ENCODE assay signal across 22 mouse cellular contexts in the genomic region with DNA sequence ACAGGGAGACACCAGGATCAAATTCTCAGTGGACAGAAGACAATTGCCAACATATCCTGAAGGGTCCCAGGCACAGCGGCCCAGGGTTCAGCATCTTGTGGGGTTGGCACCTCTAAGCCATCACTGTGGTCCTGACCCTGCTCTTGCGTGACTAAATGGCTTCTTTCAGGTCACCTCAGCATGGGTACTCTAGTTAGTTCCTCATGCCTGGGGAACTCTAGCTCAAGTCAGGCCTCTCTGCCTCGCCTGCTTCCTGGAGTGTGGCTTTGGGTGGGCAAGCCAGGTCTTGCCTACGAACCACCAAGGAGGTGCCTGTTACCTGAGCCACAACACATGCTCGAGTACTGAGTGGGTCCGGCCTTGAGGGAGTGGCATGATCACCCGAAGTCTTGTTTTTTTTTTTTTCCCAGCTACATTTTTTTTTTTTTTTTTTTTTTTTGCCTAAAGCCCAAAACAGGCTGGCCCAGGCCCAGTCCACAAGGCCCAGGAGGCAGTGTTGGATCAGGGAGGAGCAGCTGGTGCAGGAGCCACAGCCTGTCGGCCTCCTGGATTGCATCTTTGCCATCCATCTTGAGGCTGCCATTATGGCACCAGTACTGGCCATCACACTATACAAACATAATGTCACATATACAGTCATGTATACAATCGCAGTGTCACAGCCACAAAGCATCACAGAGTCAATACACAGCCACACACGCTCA. TPM values are rescaled to one million over a fixed set of nuclear protein-coding genes. Genes with fewer than 3 reads are reported as not detected.
DNase-seq lines count a peak whose midpoint lies in the region; ATAC-seq and TF ChIP-seq lines count a peak whose summit lies in the region.
"Had no signal": no experiment of that assay in that cellular context is flagged by ENCODE, and none has a peak within 500 bp of the region (broad histone marks: within the 10 kb centered on the region; RNA-seq: fewer than 3 reads in every experiment).

No protein-coding gene starts in this region.

- ATAC-seq in midbrain, embryonic 12.5 days (ENCODE audit: low FRiP score, low read depth), result 0 out of 2 replicates have a peak, but pooled peaks have one; percentile 20
- ATAC-seq in midbrain, postnatal 0 days (ENCODE audit: low FRiP score), result no peak
- ATAC-seq in embryonic facial prominence, embryonic 15.5 days (ENCODE audit: insufficient number of reproducible peaks, low FRiP score, low TSS enrichment, low read depth), result 0 out of 2 replicates have a peak, but pooled peaks have one; percentile 35
- peak; percentile 26; the same call in 1 of the 2 replicates for ATAC-seq in stomach, embryonic 16.5 days (ENCODE audit: insufficient read depth, low FRiP score)
- no peak for ATAC-seq in heart, embryonic 11.5 days (replicated peaks; ENCODE audit: insufficient number of reproducible peaks, low FRiP score, low TSS enrichment)
- ATAC-seq: CD4-positive, CD25-positive, alpha-beta regulatory T cell, adult 4 months had no signal

- no peak for DNase-seq in midbrain, postnatal 0 days (ENCODE audit: low spot score)
- DNase-seq in MEL (ENCODE audit: low read depth, low spot score), result peak; percentile 22
- no peak for DNase-seq in right cerebral cortex, adult 18-20 months
- DNase-seq in gastrocnemius, adult 18-20 months (ENCODE audit: low spot score), result no peak
- DNase-seq: cerebellum, adult 9-11 months; gastrocnemius, postnatal 14 days; kidney, adult 18-20 months; kidney, postnatal 36 days; thymus, postnatal 14 days had no signal

- H3K9ac ChIP-seq in midbrain, embryonic 12.5 days (replicated peaks), result no peak overlapping the region
- no peak overlapping the region for H3K9ac ChIP-seq in midbrain, postnatal 0 days (replicated peaks; ENCODE audit: low read length, poor library complexity, severe bottlenecking)
- H3K9ac ChIP-seq in MEL (ENCODE audit: control insufficient read depth, low read depth, low read length, poor library complexity, severe bottlenecking), result no peak overlapping the region
- no peak overlapping the region for H3K9ac ChIP-seq in embryonic facial prominence, embryonic 15.5 days
- H3K9ac ChIP-seq in stomach, embryonic 16.5 days (ENCODE audit: low read length), result no peak overlapping the region; the same call in 1 of the 2 replicates
- no peak overlapping the region for H3K9ac ChIP-seq in heart, embryonic 11.5 days (ENCODE audit: low read depth, low read length)
- H3K9ac ChIP-seq: forebrain, embryonic 15.5 days; heart, embryonic 15.5 days; hindbrain, embryonic 13.5 days; liver, embryonic 15.5 days had no signal

- no peak overlapping the region for H3K4me2 ChIP-seq in midbrain, embryonic 12.5 days (replicated peaks)
- H3K4me2 ChIP-seq in midbrain, postnatal 0 days (ENCODE audit: low read depth, low read length, poor library complexity, severe bottlenecking), result no peak overlapping the region
- no peak overlapping the region for H3K4me2 ChIP-seq in embryonic facial prominence, embryonic 15.5 days (replicated peaks)
- no peak overlapping the region for H3K4me2 ChIP-seq in stomach, embryonic 16.5 days (ENCODE audit: low read depth, low read length)
- H3K4me2 ChIP-seq in heart, embryonic 11.5 days, result no peak overlapping the region
- H3K4me2 ChIP-seq: forebrain, embryonic 15.5 days; heart, embryonic 15.5 days; hindbrain, embryonic 13.5 days; liver, embryonic 15.5 days had no signal

- no peaks in the 10 kb centered on the region for H3K36me3 ChIP-seq in midbrain, embryonic 12.5 days
- H3K36me3 ChIP-seq in midbrain, postnatal 0 days (ENCODE audit: insufficient read depth, low read length), result no peaks in the 10 kb centered on the region
- peaks cover 0 to 14% of the 10 kb centered on the region in 2 experiments; a peak in 2 of 4 replicates for H3K36me3 ChIP-seq in MEL (ENCODE audit: control insufficient read depth in 1 of 2, insufficient read depth in 2 of 2, low read length in 2 of 2)
- H3K36me3 ChIP-seq in embryonic facial prominence, embryonic 15.5 days, result no peaks in the 10 kb centered on the region
- no peaks in the 10 kb centered on the region for H3K36me3 ChIP-seq in stomach, embryonic 16.5 days (ENCODE audit: control insufficient read depth, insufficient read depth, low read length)
- no peaks in the 10 kb centered on the region for H3K36me3 ChIP-seq in heart, embryonic 11.5 days (ENCODE audit: control insufficient read depth, insufficient read depth, low read length)
- H3K36me3 ChIP-seq: forebrain, embryonic 15.5 days; heart, embryonic 15.5 days; hindbrain, embryonic 13.5 days; liver, embryonic 15.5 days had no signal

- TF ChIP-seq POLR2A in MEL (IDR thresholded peaks at IDR 0.05; ENCODE audit: control insufficient read depth in 1 of 2, insufficient read depth in 1 of 2, low read depth in 1 of 2, low read length in 2 of 2, poor library complexity in 1 of 2), result no peak

- no peaks in the 10 kb centered on the region for H3K4me1 ChIP-seq in midbrain, embryonic 12.5 days
- no peaks in the 10 kb centered on the region for H3K4me1 ChIP-seq in midbrain, postnatal 0 days (ENCODE audit: insufficient read depth, low read length)
- peaks cover 0 to 29% of the 10 kb centered on the region in 2 experiments; a peak in 3 of 4 replicates for H3K4me1 ChIP-seq in MEL (ENCODE audit: control insufficient read depth in 1 of 2, insufficient read depth in 2 of 2, low read length in 2 of 2)
- H3K4me1 ChIP-seq in embryonic facial prominence, embryonic 15.5 days, result peaks cover 7% of the 10 kb centered on the region
- H3K4me1 ChIP-seq in stomach, embryonic 16.5 days (ENCODE audit: control insufficient read depth, insufficient read depth, low read length), result no peaks in the 10 kb centered on the region; the same call in 1 of the 2 replicates
- no peaks in the 10 kb centered on the region for H3K4me1 ChIP-seq in heart, embryonic 11.5 days (ENCODE audit: control insufficient read depth, insufficient read depth, low read length)
- H3K4me1 ChIP-seq: forebrain, embryonic 15.5 days; heart, embryonic 15.5 days; hindbrain, embryonic 13.5 days; liver, embryonic 15.5 days had no signal

- no peak overlapping the region for H3K27ac ChIP-seq in midbrain, embryonic 12.5 days (replicated peaks)
- no peak overlapping the region for H3K27ac ChIP-seq in midbrain, postnatal 0 days (ENCODE audit: low read depth, low read length)
- no peak overlapping the region for H3K27ac ChIP-seq in MEL (ENCODE audit: control insufficient read depth, low read depth, low read length)
- H3K27ac ChIP-seq in embryonic facial prominence, embryonic 15.5 days (replicated peaks), result peak overlapping the region; percentile 28
- peak overlapping the region; percentile 78; the same call in 1 of the 2 replicates for H3K27ac ChIP-seq in stomach, embryonic 16.5 days (ENCODE audit: low read length)
- no peak overlapping the region for H3K27ac ChIP-seq in heart, embryonic 11.5 days (ENCODE audit: low read depth, low read length)
- H3K27ac ChIP-seq: forebrain, embryonic 15.5 days; heart, embryonic 15.5 days; hindbrain, embryonic 13.5 days; liver, embryonic 15.5 days had no signal

- 84% methylated on average over 10 of the region's 10 CpGs for WGBS in midbrain, embryonic 12.5 days
- WGBS in midbrain, postnatal 0 days, result 81% methylated on average over 10 of the region's 10 CpGs
- 59% methylated on average over 10 of the region's 10 CpGs for WGBS in embryonic facial prominence, embryonic 15.5 days
- 71% methylated on average over 10 of the region's 10 CpGs for WGBS in stomach, embryonic 16.5 days
- 80% methylated on average over 10 of the region's 10 CpGs for WGBS in heart, embryonic 11.5 days (ENCODE audit: insufficient replicate concordance)

- TF ChIP-seq RAD21 in MEL (IDR thresholded peaks at IDR 0.05; ENCODE audit: low read depth, low read length), result no peak

- H3K9me3 ChIP-seq in midbrain, embryonic 12.5 days, result no peaks in the 10 kb centered on the region
- no peaks in the 10 kb centered on the region for H3K9me3 ChIP-seq in midbrain, postnatal 0 days (ENCODE audit: low read length)
- H3K9me3 ChIP-seq in MEL (replicated peaks; ENCODE audit: insufficient read depth, low read length), result no peaks in the 10 kb centered on the region
- H3K9me3 ChIP-seq in embryonic facial prominence, embryonic 15.5 days (replicated peaks), result no peaks in the 10 kb centered on the region
- H3K9me3 ChIP-seq in stomach, embryonic 16.5 days (replicated peaks; ENCODE audit: control insufficient read depth, low read length), result no peaks in the 10 kb centered on the region
- no peaks in the 10 kb centered on the region for H3K9me3 ChIP-seq in heart, embryonic 11.5 days (replicated peaks; ENCODE audit: control insufficient read depth, low read length)
- H3K9me3 ChIP-seq: forebrain, embryonic 15.5 days; heart, embryonic 15.5 days; hindbrain, embryonic 13.5 days; liver, embryonic 15.5 days had no signal

- no peak overlapping the region for H3K4me3 ChIP-seq in midbrain, embryonic 12.5 days
- no peak overlapping the region for H3K4me3 ChIP-seq in midbrain, postnatal 0 days (ENCODE audit: low read depth, low read length)
- no peak overlapping the region for H3K4me3 ChIP-seq in MEL (ENCODE audit: control insufficient read depth in 1 of 2, insufficient read depth in 1 of 2, low read depth in 2 of 2, low read length in 2 of 2)
- H3K4me3 ChIP-seq in embryonic facial prominence, embryonic 15.5 days (replicated peaks), result no peak overlapping the region
- no peak overlapping the region for H3K4me3 ChIP-seq in stomach, embryonic 16.5 days (replicated peaks; ENCODE audit: low read length)
- H3K4me3 ChIP-seq in heart, embryonic 11.5 days (ENCODE audit: low read depth, low read length), result no peak overlapping the region
- H3K4me3 ChIP-seq: forebrain, embryonic 15.5 days; heart, embryonic 15.5 days; hindbrain, embryonic 13.5 days; liver, embryonic 15.5 days had no signal

- no peak for TF ChIP-seq EP300 in MEL (IDR thresholded peaks at IDR 0.05; ENCODE audit: low read depth in 1 of 2, low read length in 2 of 2)

- no peaks in the 10 kb centered on the region for H3K79me2 ChIP-seq in MEL (ENCODE audit: control insufficient read depth, insufficient read depth, low read length, poor library complexity)

- TF ChIP-seq CTCF in midbrain, postnatal 0 days (IDR thresholded peaks at IDR 0.05), result no peak
- TF ChIP-seq CTCF in MEL (IDR thresholded peaks at IDR 0.05 in 2 of 3, conservative IDR thresholded peaks at IDR 0.05 in 1 of 3; ENCODE audit: control insufficient read depth in 1 of 3, insufficient read depth in 1 of 3, low read depth in 2 of 3, low read length in 3 of 3, poor library complexity in 1 of 3, severe bottlenecking in 1 of 3), result no peak

- peaks cover 68% of the 10 kb centered on the region for H3K27me3 ChIP-seq in midbrain, embryonic 12.5 days
- 0 out of 2 replicates have a peak, but pooled peaks cover 3% of the 10 kb centered on the region for H3K27me3 ChIP-seq in midbrain, postnatal 0 days (ENCODE audit: insufficient read depth, low read length)
- no peaks in the 10 kb centered on the region for H3K27me3 ChIP-seq in MEL (ENCODE audit: control insufficient read depth in 1 of 2, insufficient read depth in 2 of 2, low read length in 2 of 2)
- H3K27me3 ChIP-seq in embryonic facial prominence, embryonic 15.5 days, result no peaks in the 10 kb centered on the region
- no peaks in the 10 kb centered on the region for H3K27me3 ChIP-seq in stomach, embryonic 16.5 days (ENCODE audit: control insufficient read depth, insufficient read depth, low read length)
- peaks cover 31% of the 10 kb centered on the region for H3K27me3 ChIP-seq in heart, embryonic 11.5 days (ENCODE audit: control insufficient read depth, insufficient read depth, low read length)
- H3K27me3 ChIP-seq: hindbrain, embryonic 13.5 days; Patski had no signal

RNA-seq across cellular contexts. Expression of gene 6430531B16Rik, which starts 8.2 kb away (rescaled TPM):
- 0.45 and 0.52 TPM in 2 replicates for polyA plus RNA-seq in midbrain, embryonic 12.5 days (2016; fragmentation: Nextera tagmentation; extraction: Ambion mirVana)
- 1.0 and 1.6 TPM in 2 replicates for total RNA-seq in midbrain, postnatal 0 days (2014; rRNA removed)
- polyA plus RNA-seq in midbrain, postnatal 0 days (2015; fragmentation: Nextera tagmentation; extraction: Ambion mirVana), result 1.5 and 1.6 TPM in 2 replicates
- total RNA-seq in MEL (2012; rRNA removed), result not detected in 2 replicates
- under 1 TPM in 1 of 2 experiments, not detected in 1; 0.13 TPM for polyA plus RNA-seq in MEL (2012; ENCODE audit: insufficient read depth in 1 of 2, insufficient read length in 2 of 2, low read depth in 1 of 2, low replicate concordance in 2 of 2, missing spikeins in 1 of 2)
- 3.6 and 5.0 TPM in 2 replicates for polyA plus RNA-seq in embryonic facial prominence, embryonic 15.5 days (2015; fragmentation: Nextera tagmentation; extraction: Ambion mirVana)
- 0.24 and 0.34 TPM in 2 replicates for polyA plus RNA-seq in stomach, embryonic 16.5 days (2015; fragmentation: Nextera tagmentation; extraction: Ambion mirVana)
- total RNA-seq in gastrocnemius, adult 18-20 months (2021), result not detected
- 0.21 and 0.29 TPM in 2 replicates for polyA plus RNA-seq in heart, embryonic 11.5 days (2014; fragmentation: Nextera tagmentation; extraction: Ambion mirVana)
- total RNA-seq: gastrocnemius, postnatal 14 days had no signal
- polyA plus RNA-seq: heart, embryonic 15.5 days; liver, embryonic 15.5 days had no signal

RNA-seq across cellular contexts. Expression of gene Adam8, which starts 22.0 kb away (rescaled TPM):
- polyA plus RNA-seq in midbrain, embryonic 12.5 days (2016; fragmentation: Nextera tagmentation; extraction: Ambion mirVana), result 3.6 and 3.9 TPM in 2 replicates
- 1.2 and 2.7 TPM in 2 replicates for total RNA-seq in midbrain, postnatal 0 days (2014; rRNA removed)
- 0.42 and 0.53 TPM in 2 replicates for polyA plus RNA-seq in midbrain, postnatal 0 days (2015; fragmentation: Nextera tagmentation; extraction: Ambion mirVana)
- 0.39 and 0.75 TPM in 2 replicates for total RNA-seq in MEL (2012; rRNA removed)
- polyA plus RNA-seq in MEL (2012; ENCODE audit: insufficient read depth in 1 of 2, insufficient read length in 2 of 2, low read depth in 1 of 2, low replicate concordance in 2 of 2, missing spikeins in 1 of 2), result under 1 TPM in 1 of 2 experiments, not detected in 1; 0.50 TPM
- 2.8 and 4.0 TPM in 2 replicates for polyA plus RNA-seq in embryonic facial prominence, embryonic 15.5 days (2015; fragmentation: Nextera tagmentation; extraction: Ambion mirVana)
- 3.0 and 4.1 TPM in 2 replicates for polyA plus RNA-seq in stomach, embryonic 16.5 days (2015; fragmentation: Nextera tagmentation; extraction: Ambion mirVana)
- total RNA-seq in gastrocnemius, adult 18-20 months (2021), result under 1 TPM; 0.30 to 0.47 TPM
- polyA plus RNA-seq in heart, embryonic 11.5 days (2014; fragmentation: Nextera tagmentation; extraction: Ambion mirVana), result 1.0 and 1.4 TPM in 2 replicates

RNA-seq across cellular contexts. Expression of gene Utf1, which starts 26.8 kb away (rescaled TPM):
- polyA plus RNA-seq in midbrain, embryonic 12.5 days (2016; fragmentation: Nextera tagmentation; extraction: Ambion mirVana), result not detected in 2 replicates
- total RNA-seq in midbrain, postnatal 0 days (2014; rRNA removed), result not detected in 2 replicates
- polyA plus RNA-seq in midbrain, postnatal 0 days (2015; fragmentation: Nextera tagmentation; extraction: Ambion mirVana), result not detected in 2 replicates
- not detected in 2 replicates for total RNA-seq in MEL (2012; rRNA removed)
- not detected for polyA plus RNA-seq in MEL (2012; ENCODE audit: insufficient read depth in 1 of 2, insufficient read length in 2 of 2, low read depth in 1 of 2, low replicate concordance in 2 of 2, missing spikeins in 1 of 2)
- polyA plus RNA-seq in embryonic facial prominence, embryonic 15.5 days (2015; fragmentation: Nextera tagmentation; extraction: Ambion mirVana), result 0.17 TPM in 1 of 2 replicates, not detected in the other
- not detected in 2 replicates for polyA plus RNA-seq in stomach, embryonic 16.5 days (2015; fragmentation: Nextera tagmentation; extraction: Ambion mirVana)
- total RNA-seq in gastrocnemius, adult 18-20 months (2021), result not detected
- polyA plus RNA-seq in heart, embryonic 11.5 days (2014; fragmentation: Nextera tagmentation; extraction: Ambion mirVana), result not detected in 2 replicates
- total RNA-seq: gastrocnemius, postnatal 14 days; layer of hippocampus, postnatal 25 days had no signal
- polyA plus RNA-seq: forebrain, embryonic 15.5 days; heart, embryonic 15.5 days; hindbrain, embryonic 13.5 days; limb, embryonic 11.5 days; liver, embryonic 15.5 days; neural tube, embryonic 14.5 days; Patski had no signal

Comparison
In these comparisons a context has a peak if more than half of its experiments do, and no peak if none do; other contexts are left out.
1. ATAC-seq: peak in midbrain, embryonic 12.5 days (single experiment), embryonic facial prominence, embryonic 15.5 days (single experiment) and stomach, embryonic 16.5 days (single experiment); none in midbrain, postnatal 0 days (single experiment) and heart, embryonic 11.5 days (single experiment).
2. H3K27ac ChIP-seq: peak in embryonic facial prominence, embryonic 15.5 days (single experiment) and stomach, embryonic 16.5 days (single experiment); none in midbrain, embryonic 12.5 days (single experiment), midbrain, postnatal 0 days (single experiment), MEL (single experiment) and heart, embryonic 11.5 days (single experiment).